ENCODE assay signal across 8 mouse cellular contexts in genomic region chr6:83356569-83357138, GRCm38 (mm10). TPM values are rescaled to one million over a fixed set of nuclear protein-coding genes. Genes with fewer than 3 reads are reported as not detected.
A peak's percentile ranks its signal among the peaks of the same experiment; 100 is the strongest.
DNase-seq lines count a peak whose midpoint lies in the region; ATAC-seq and TF ChIP-seq lines count a peak whose summit lies in the region.

No protein-coding gene starts in this region.

- ATAC-seq in cerebellum, adult (ENCODE audit: insufficient number of reproducible peaks, low FRiP score, low TSS enrichment): no peak
- ATAC-seq in embryonic facial prominence, embryonic 11.5 days (replicated peaks; ENCODE audit: insufficient number of reproducible peaks, low FRiP score, low TSS enrichment, low read depth): peak; percentile 49
- ATAC-seq in limb, embryonic 14.5 days (ENCODE audit: low FRiP score, low read depth): peak; percentile 70

- 23% methylated on average over 7 of the region's 7 CpGs for WGBS in embryonic facial prominence, embryonic 11.5 days
- 24% methylated on average over 7 of the region's 7 CpGs for WGBS in kidney, adult 2 months
- WGBS in limb, embryonic 14.5 days: 24% methylated on average over 7 of the region's 7 CpGs

- no peak for TF ChIP-seq POLR2A in kidney, adult 2 months (IDR thresholded peaks at IDR 0.05; ENCODE audit: low read depth, low read length)
- TF ChIP-seq POLR2A in limb, embryonic 14.5 days (IDR thresholded peaks at IDR 0.05; ENCODE audit: borderline replicate concordance, extremely low read depth, insufficient read depth, insufficient read length): no peak

- peak; percentile 89 for TF ChIP-seq CTCF in kidney, adult 2 months (conservative IDR thresholded peaks at IDR 0.05; ENCODE audit: insufficient read depth, insufficient read length, low read depth, low read length)

- no peaks in the 10 kb centered on the region for H3K27me3 ChIP-seq in embryonic facial prominence, embryonic 11.5 days (ENCODE audit: control insufficient read depth, insufficient read depth, low read length)
- no peaks in the 10 kb centered on the region for H3K27me3 ChIP-seq in kidney, adult 2 months (replicated peaks; ENCODE audit: control insufficient read depth, insufficient read depth, low read length)
- no peaks in the 10 kb centered on the region for H3K27me3 ChIP-seq in limb, embryonic 14.5 days (ENCODE audit: control insufficient read depth, insufficient read depth, low read length)

- H3K4me1 ChIP-seq in embryonic facial prominence, embryonic 11.5 days (ENCODE audit: control insufficient read depth, insufficient read depth, low read length): no peaks in the 10 kb centered on the region; the same call in 1 of the 2 replicates
- H3K4me1 ChIP-seq in kidney, adult 2 months (ENCODE audit: control insufficient read depth, insufficient read depth, low read length): peaks cover 4% of the 10 kb centered on the region; the same call in 1 of the 2 replicates
- H3K4me1 ChIP-seq in limb, embryonic 14.5 days (ENCODE audit: control insufficient read depth, insufficient read depth, low read length): no peaks in the 10 kb centered on the region

- H3K9me3 ChIP-seq in embryonic facial prominence, embryonic 11.5 days (replicated peaks; ENCODE audit: control insufficient read depth, low read length): no peaks in the 10 kb centered on the region
- H3K9me3 ChIP-seq in limb, embryonic 14.5 days (ENCODE audit: control insufficient read depth, low read length): no peaks in the 10 kb centered on the region

- peaks cover 3% of the 10 kb centered on the region for H3K36me3 ChIP-seq in embryonic facial prominence, embryonic 11.5 days (replicated peaks; ENCODE audit: control insufficient read depth, insufficient read depth, low read depth, low read length)
- no peaks in the 10 kb centered on the region for H3K36me3 ChIP-seq in kidney, adult 2 months (ENCODE audit: control insufficient read depth, insufficient read depth, low read length)
- peaks cover 53% of the 10 kb centered on the region for H3K36me3 ChIP-seq in limb, embryonic 14.5 days (ENCODE audit: control insufficient read depth, insufficient read depth, low read length)

- no peak overlapping the region for H3K4me3 ChIP-seq in embryonic facial prominence, embryonic 11.5 days (ENCODE audit: low read depth, low read length)
- no peak overlapping the region for H3K4me3 ChIP-seq in kidney, adult 2 months (ENCODE audit: insufficient read depth, low read depth, low read length)
- H3K4me3 ChIP-seq in limb, embryonic 14.5 days (replicated peaks; ENCODE audit: low read length): no peak overlapping the region

- H3K27ac ChIP-seq in embryonic facial prominence, embryonic 11.5 days (replicated peaks; ENCODE audit: low read depth, low read length): no peak overlapping the region
- H3K27ac ChIP-seq in kidney, adult 2 months (ENCODE audit: insufficient read depth, low read depth, low read length): no peak overlapping the region
- H3K27ac ChIP-seq in limb, embryonic 14.5 days (replicated peaks; ENCODE audit: low read depth, low read length): no peak overlapping the region

- DNase-seq in cerebellum, adult 11 months: peak; percentile 85
- peak; percentile 85 for DNase-seq in embryonic facial prominence, embryonic 11.5 days (ENCODE audit: low spot score)
- DNase-seq in heart, adult 8-10 months (ENCODE audit: low spot score): peak; percentile 83
- peak; percentile 74 for DNase-seq in kidney, adult 2 months
- DNase-seq in limb, embryonic 14.5 days (ENCODE audit: low spot score): peak; percentile 76
- DNase-seq in monocyte, adult 2 months (ENCODE audit: low read depth in 1 of 2, low spot score in 2 of 2): peak; percentile 27 to 57
- DNase-seq in spleen, postnatal 14 days (ENCODE audit: low spot score in 2 of 2): peak; percentile 79 to 87

- H3K9ac ChIP-seq in embryonic facial prominence, embryonic 11.5 days (replicated peaks; ENCODE audit: low read length): no peak overlapping the region
- no peak overlapping the region for H3K9ac ChIP-seq in limb, embryonic 14.5 days (ENCODE audit: low read depth, low read length, severe bottlenecking)

- no peak overlapping the region for H3K4me2 ChIP-seq in embryonic facial prominence, embryonic 11.5 days (ENCODE audit: low read depth, low read length)
- H3K4me2 ChIP-seq in limb, embryonic 14.5 days (replicated peaks; ENCODE audit: low read depth, low read length, severe bottlenecking): no peak overlapping the region

RNA-seq across cellular contexts. Expression of gene Bola3, which starts 7.7 kb away (rescaled TPM):
- 142 and 144 TPM in 2 replicates for polyA plus RNA-seq in embryonic facial prominence, embryonic 11.5 days (2014; fragmentation: Nextera tagmentation; extraction: Ambion mirVana)
- 100 to 1,000 TPM; 295 to 417 (median 378) TPM for total RNA-seq in heart, adult 8-10 months (2022)
- 85.2 and 125 TPM in 2 replicates for polyA plus RNA-seq in kidney, adult 2 months (2012; rRNA removed)
- polyA plus RNA-seq in limb, embryonic 14.5 days (2012; rRNA removed): 26.7 and 55.1 TPM in 2 replicates
- 116 and 129 TPM in 2 replicates for polyA plus RNA-seq in limb, embryonic 14.5 days (2014; fragmentation: Nextera tagmentation; extraction: Ambion mirVana)

RNA-seq across cellular contexts. Expression of gene Mob1a, which starts 30.8 kb away (rescaled TPM):
- 80.0 and 85.7 TPM in 2 replicates for polyA plus RNA-seq in embryonic facial prominence, embryonic 11.5 days (2014; fragmentation: Nextera tagmentation; extraction: Ambion mirVana)
- 10 to 100 TPM; 15.5 to 28.4 (median 20.2) TPM for total RNA-seq in heart, adult 8-10 months (2022)
- polyA plus RNA-seq in kidney, adult 2 months (2012; rRNA removed): 17.9 and 23.5 TPM in 2 replicates
- 50.4 and 52.3 TPM in 2 replicates for polyA plus RNA-seq in limb, embryonic 14.5 days (2012; rRNA removed)
- 75.8 and 77.9 TPM in 2 replicates for polyA plus RNA-seq in limb, embryonic 14.5 days (2014; fragmentation: Nextera tagmentation; extraction: Ambion mirVana)

RNA-seq across cellular contexts. Expression of gene Mthfd2, which starts 30.9 kb away (rescaled TPM):
- polyA plus RNA-seq in embryonic facial prominence, embryonic 11.5 days (2014; fragmentation: Nextera tagmentation; extraction: Ambion mirVana): 58.7 and 59.7 TPM in 2 replicates
- 1 to 10 TPM; 1.0 to 2.2 (median 1.9) TPM for total RNA-seq in heart, adult 8-10 months (2022)
- polyA plus RNA-seq in kidney, adult 2 months (2012; rRNA removed): 2.3 and 2.4 TPM in 2 replicates
- 26.3 and 27.3 TPM in 2 replicates for polyA plus RNA-seq in limb, embryonic 14.5 days (2012; rRNA removed)
- polyA plus RNA-seq in limb, embryonic 14.5 days (2014; fragmentation: Nextera tagmentation; extraction: Ambion mirVana): 35.3 and 38.5 TPM in 2 replicates
